Mouse (Mus musculus): ENCODE results near the gene Gm10272. TPM values are rescaled to one million over a fixed set of nuclear protein-coding genes. Genes with fewer than 3 reads are reported as not detected.
"Not testable (repeated sequence)": the region's sequence is repeated elsewhere in the genome, so short reads cannot be mapped to it uniquely, and the experiment has no call there.

Gm10272 gene
- polyA plus RNA-seq, 1 experiment from 2014 or later, result not detected

DNA sequence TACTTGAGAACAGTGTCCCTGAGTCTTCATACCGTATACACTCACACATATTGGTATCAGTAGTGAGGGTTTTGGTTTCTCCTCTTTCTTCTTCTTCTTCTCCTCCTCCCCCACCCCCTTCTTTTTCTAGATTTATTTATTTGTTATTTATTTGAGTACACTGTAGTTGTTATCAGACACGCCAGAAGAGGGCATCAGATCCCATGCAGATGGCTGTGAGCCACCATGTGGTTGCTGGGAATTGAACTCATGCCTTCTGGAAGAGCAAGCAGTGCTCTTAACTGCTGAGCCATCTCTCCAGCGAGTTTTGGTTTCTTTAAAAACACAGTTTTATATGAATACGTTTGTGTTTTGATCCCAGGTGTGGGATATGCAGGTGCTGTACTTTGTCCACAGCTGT lies 21.9 kb downstream of the Gm10272 start:
- 46% methylated on average over 4 of the region's 4 CpGs for WGBS (ENCODE audit: insufficient replicate concordance)
- no peak for ATAC-seq (ENCODE audit: insufficient read depth)
- Histone ChIP-seq H3K4me1 (replicated peaks) (no peaks in the 10 kb centered on the region), H3K9me3 (replicated peaks) (no peaks in the 10 kb centered on the region), H3K4me3 (replicated peaks) (no peak overlapping the region), H3K27me3 (no peaks in the 10 kb centered on the region), H3K9ac (no peak overlapping the region), H3K4me2 (no peak overlapping the region), H3K36me3 (replicated peaks) (no peaks in the 10 kb centered on the region), H3K27ac (replicated peaks) (no peak overlapping the region)

DNA sequence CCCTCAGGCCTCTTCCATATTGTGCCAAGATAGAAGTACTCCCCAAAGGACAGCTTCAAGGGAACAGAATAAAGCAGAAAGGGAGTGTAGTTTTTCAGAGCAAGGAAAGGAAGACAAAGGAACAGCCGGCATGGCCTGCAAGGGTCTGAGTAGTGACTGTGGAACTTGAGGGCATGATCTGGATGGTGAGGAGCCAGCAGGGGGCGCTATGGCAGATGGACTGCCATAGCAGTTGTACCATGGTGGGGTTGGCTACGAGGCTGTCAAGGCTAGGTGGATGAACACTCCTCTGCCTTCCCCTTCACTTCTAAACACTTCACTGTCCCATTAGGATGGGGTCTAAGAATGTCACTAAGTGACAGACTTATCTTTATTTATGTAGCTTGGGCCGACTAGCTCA lies 22.8 kb downstream of the Gm10272 start:
- H3K9me3 ChIP-seq (replicated peaks), result no peaks in the 10 kb centered on the region
- no peak overlapping the region for H3K4me3 ChIP-seq (replicated peaks)
- H3K27me3 ChIP-seq, result no peaks in the 10 kb centered on the region
- H3K9ac ChIP-seq, result no peak overlapping the region
- WGBS (ENCODE audit: insufficient replicate concordance), result 40% methylated on average over 4 of the region's 4 CpGs
- H3K27ac ChIP-seq (replicated peaks), result no peak overlapping the region
- ATAC-seq (ENCODE audit: insufficient read depth), result no peak
- H3K4me1 ChIP-seq (replicated peaks), result no peaks in the 10 kb centered on the region
- H3K36me3 ChIP-seq (replicated peaks), result no peaks in the 10 kb centered on the region
- no peak overlapping the region for H3K4me2 ChIP-seq

DNA sequence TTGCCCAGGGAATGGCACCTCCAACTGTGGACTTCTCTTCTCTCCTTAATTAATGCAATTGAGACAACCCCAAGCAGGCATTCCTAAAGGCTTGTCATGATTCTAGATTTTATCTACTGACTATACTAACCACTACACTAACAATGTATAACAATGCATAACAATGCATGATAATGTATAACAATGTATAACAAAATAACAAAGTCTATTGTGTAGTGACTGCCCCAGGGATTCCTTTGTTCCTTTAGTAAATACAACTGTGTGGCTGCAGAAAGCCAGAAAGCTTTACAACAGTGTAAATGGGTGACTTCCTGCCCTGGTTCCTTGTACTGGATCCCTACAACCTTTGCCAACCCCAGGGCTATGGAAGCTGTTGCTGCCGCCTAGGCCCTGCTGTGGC lies 29.5 kb downstream of the Gm10272 start:
- Histone ChIP-seq H3K9me3 (replicated peaks) (no peaks in the 10 kb centered on the region), H3K27ac (replicated peaks) (no peak overlapping the region), H3K4me2 (no peak overlapping the region), H3K4me1 (replicated peaks) (no peaks in the 10 kb centered on the region), H3K4me3 (replicated peaks) (no peak overlapping the region), H3K9ac (no peak overlapping the region), H3K27me3 (no peaks in the 10 kb centered on the region), H3K36me3 (replicated peaks) (no peaks in the 10 kb centered on the region)
- WGBS (ENCODE audit: insufficient replicate concordance), result 60% methylated on average over 1 of the region's 1 CpGs
- ATAC-seq (ENCODE audit: insufficient read depth), result no peak

DNA sequence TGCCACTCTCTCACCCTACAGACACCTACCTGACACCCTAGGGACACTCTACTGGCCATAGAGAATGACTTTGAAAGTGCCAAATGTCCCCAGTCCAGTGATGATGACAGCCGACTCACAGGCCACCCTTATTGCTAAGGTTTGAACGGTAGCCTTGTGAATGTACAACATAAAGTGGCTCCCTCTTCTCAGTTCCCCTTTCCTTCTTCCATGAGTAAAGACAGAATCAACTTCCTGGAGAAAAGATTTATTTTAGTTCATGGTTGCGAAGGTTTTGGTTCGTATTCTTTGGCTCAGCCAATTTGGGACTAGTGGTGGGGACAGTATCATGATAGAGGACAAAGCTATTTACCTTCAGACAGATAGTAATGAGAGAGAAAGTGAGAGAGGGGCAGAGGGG lies 32.5 kb downstream of the Gm10272 start:
- ATAC-seq (ENCODE audit: insufficient read depth), result no peak
- Histone ChIP-seq H3K36me3 (replicated peaks) (no peaks in the 10 kb centered on the region), H3K4me1 (replicated peaks) (no peaks in the 10 kb centered on the region), H3K27ac (replicated peaks) (no peak overlapping the region), H3K27me3 (no peaks in the 10 kb centered on the region), H3K4me2 (no peak overlapping the region), H3K9ac (no peak overlapping the region), H3K4me3 (replicated peaks) (no peak overlapping the region), H3K9me3 (replicated peaks) (no peaks in the 10 kb centered on the region)
- WGBS (ENCODE audit: insufficient replicate concordance), result 53% methylated on average over 4 of the region's 4 CpGs

DNA sequence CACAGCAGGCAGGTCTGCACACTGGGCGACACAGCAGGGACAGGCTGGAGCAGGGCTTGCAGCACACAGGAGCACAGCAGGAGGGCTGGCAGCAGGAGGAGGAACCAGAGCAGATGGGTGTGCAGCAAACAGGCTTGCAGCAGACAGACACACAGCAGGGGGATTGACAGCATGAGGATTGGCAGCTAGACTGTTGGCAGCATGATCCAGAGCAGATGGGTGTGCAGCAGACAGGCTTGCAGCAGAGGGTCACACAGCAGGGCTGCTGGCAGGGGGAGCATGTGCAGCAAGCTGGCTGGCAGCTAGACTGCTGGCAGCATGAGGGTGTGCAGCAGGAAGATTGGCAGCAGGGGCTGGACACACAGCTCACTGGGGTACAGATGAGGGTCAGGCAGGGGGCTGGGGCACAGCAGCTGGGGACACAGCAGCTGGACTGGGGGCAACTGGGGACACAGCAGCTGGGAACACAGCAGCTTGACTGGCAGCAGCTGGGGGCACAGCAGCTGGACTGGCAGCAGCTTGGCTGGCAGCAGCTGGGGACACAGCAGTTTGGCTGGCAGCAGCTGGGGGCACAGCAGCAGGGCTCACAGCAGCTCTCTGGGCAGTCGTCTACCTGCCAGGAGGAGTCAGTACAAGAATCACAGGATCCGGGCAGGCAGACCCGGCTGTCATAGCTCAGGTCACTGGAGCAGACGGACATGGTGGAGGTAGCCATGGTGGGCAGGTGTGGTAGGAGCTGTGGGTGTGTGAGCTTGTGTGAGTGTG lies 35.7 kb downstream of the Gm10272 start, which contains the start of gene Gm18596:
Gene Gm18596, minus strand, starts transcription at position 715 of the 765 bp plus-strand sequence.
- H3K27ac ChIP-seq (replicated peaks); H3K4me1 ChIP-seq (replicated peaks); H3K4me2 ChIP-seq; H3K9ac ChIP-seq; ATAC-seq (ENCODE audit: insufficient read depth); H3K36me3 ChIP-seq (replicated peaks); H3K9me3 ChIP-seq (replicated peaks); H3K27me3 ChIP-seq; H3K4me3 ChIP-seq (replicated peaks): not testable (repeated sequence)
- WGBS (ENCODE audit: insufficient replicate concordance), result 48% methylated on average over 5 of the region's 5 CpGs

DNA sequence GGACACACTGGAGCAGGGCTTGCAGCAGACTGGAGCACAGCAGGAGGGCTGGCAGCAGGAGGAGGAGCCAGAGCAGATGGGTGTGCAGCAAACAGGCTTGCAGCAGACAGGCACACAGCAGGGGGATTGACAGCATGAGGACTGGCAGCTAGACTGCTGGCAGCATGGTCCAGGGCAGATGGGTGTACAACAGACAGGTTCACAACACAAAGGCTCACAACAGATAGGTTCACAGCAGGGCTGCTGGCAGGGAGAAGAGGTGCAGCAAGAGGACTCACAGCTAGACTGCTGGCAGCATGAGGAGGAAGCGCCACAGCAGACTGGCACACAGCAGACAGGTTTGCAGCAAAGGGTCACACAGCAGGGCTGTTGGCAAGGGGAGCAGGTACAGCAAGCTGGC lies 44.3 kb downstream of the Gm10272 start:
- not testable (repeated sequence) for H3K4me2 ChIP-seq; H3K9ac ChIP-seq; ATAC-seq (ENCODE audit: insufficient read depth); H3K27ac ChIP-seq (replicated peaks); H3K4me3 ChIP-seq (replicated peaks); H3K4me1 ChIP-seq (replicated peaks); H3K9me3 ChIP-seq (replicated peaks); H3K36me3 ChIP-seq (replicated peaks); H3K27me3 ChIP-seq
- WGBS (ENCODE audit: insufficient replicate concordance), result 67% methylated on average over 1 of the region's 1 CpGs

DNA sequence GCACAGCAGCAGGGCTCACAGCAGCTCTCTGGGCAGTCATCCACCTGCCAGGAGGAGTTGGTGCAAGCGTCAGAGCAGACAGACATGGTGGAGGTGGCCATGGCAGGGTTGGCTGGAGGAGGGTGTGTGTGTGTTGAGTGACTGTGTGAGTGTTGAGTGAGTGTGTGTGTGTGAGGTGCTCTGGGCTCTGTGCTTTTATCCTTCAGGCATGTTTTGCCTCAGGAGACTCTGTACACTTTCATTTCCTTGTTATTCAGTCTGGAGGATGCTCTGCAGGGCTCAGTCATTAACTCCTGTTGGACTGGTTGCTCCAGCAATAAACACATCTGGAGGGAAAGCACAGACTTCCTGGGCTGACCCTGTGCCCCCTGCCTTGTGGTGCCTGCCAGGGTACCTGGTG lies 44.8 kb downstream of the Gm10272 start, which contains the start of gene Gm9736:
Gene Gm9736, minus strand, starts transcription at position 101 of the 400 bp plus-strand sequence.
- not testable (repeated sequence) for ATAC-seq (ENCODE audit: insufficient read depth); H3K4me1 ChIP-seq (replicated peaks); H3K9ac ChIP-seq; H3K4me3 ChIP-seq (replicated peaks); H3K27ac ChIP-seq (replicated peaks); H3K27me3 ChIP-seq; H3K36me3 ChIP-seq (replicated peaks); H3K4me2 ChIP-seq; H3K9me3 ChIP-seq (replicated peaks)
- WGBS (ENCODE audit: insufficient replicate concordance), result 55% methylated on average over 1 of the region's 1 CpGs

DNA sequence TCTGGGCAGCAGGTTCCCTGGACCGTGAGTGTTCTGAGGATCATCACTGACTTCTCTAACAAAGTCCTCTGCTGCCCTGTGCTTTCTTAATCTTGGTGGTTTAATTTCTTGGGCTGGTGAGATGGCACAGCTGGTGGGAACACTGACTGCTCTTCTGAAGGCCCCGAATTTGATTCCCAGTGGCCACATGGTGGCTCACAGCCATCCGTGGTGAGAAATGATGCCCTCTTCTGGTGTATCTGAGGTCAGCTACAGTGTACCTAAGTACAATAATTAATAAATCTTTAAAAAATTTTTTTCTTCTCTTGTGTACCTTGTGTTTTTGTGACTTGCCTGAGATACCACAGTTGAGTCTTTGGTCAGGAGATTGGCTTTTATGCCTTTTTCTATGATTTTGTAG lies 45.9 kb downstream of the Gm10272 start:
- H3K27ac ChIP-seq (replicated peaks); H3K27me3 ChIP-seq; ATAC-seq (ENCODE audit: insufficient read depth); H3K9me3 ChIP-seq (replicated peaks); H3K4me3 ChIP-seq (replicated peaks); H3K36me3 ChIP-seq (replicated peaks); H3K4me2 ChIP-seq; H3K4me1 ChIP-seq (replicated peaks); H3K9ac ChIP-seq: not testable (repeated sequence)
- 37% methylated on average over 3 of the region's 3 CpGs for WGBS (ENCODE audit: insufficient replicate concordance)

DNA sequence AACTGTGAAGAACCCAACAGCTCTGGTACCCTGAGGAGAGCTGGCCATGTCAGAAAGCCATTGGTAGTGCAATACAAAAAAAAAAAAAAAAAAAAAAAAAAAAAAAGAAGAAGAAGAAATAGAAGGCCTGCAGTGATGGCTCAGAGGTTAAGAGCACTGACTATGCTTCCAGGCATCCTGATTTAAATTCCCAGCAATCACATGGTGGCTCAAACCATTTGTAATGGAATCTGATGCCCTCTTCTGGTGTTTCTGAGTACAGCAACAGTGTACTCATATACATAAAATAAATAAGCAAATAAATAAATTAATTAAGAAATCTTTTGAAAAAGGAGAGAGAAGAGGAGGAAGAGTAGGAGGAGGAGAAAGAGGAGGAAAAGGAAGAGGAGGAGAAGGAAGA lies 47.0 kb downstream of the Gm10272 start:
- Histone ChIP-seq H3K4me1 (replicated peaks) (no peaks in the 10 kb centered on the region), H3K27me3 (no peaks in the 10 kb centered on the region), H3K27ac (replicated peaks) (no peak overlapping the region), H3K36me3 (replicated peaks) (no peaks in the 10 kb centered on the region), H3K9me3 (replicated peaks) (no peaks in the 10 kb centered on the region), H3K4me3 (replicated peaks) (no peak overlapping the region), H3K9ac (no peak overlapping the region), H3K4me2 (no peak overlapping the region)
- no peak for ATAC-seq (ENCODE audit: insufficient read depth)

Other genes starting within 250 kb of the Gm10272 start
- 14.9 and 16.0 TPM in 2 replicates for gene Fam207a, start 190.8 kb upstream of the Gm10272 start, polyA plus RNA-seq (2015; fragmentation: Nextera tagmentation; extraction: Ambion mirVana)
- gene Itgb2, start 176.4 kb upstream of the Gm10272 start, polyA plus RNA-seq (2015; fragmentation: Nextera tagmentation; extraction: Ambion mirVana), result 17.1 and 18.5 TPM in 2 replicates
- 79.6 and 89.2 TPM in 2 replicates for gene Pttg1ip, start 124.9 kb upstream of the Gm10272 start, polyA plus RNA-seq (2015; fragmentation: Nextera tagmentation; extraction: Ambion mirVana)
- 91.2 and 93.4 TPM in 2 replicates for gene Sumo3, start 100.5 kb upstream of the Gm10272 start, polyA plus RNA-seq (2015; fragmentation: Nextera tagmentation; extraction: Ambion mirVana)
- gene Gm49325, start 100.4 kb upstream of the Gm10272 start, polyA plus RNA-seq (2015; fragmentation: Nextera tagmentation; extraction: Ambion mirVana), result 0.82 TPM in 1 of 2 replicates, not detected in the other
- gene Ube2g2, start 84.4 kb upstream of the Gm10272 start, polyA plus RNA-seq (2015; fragmentation: Nextera tagmentation; extraction: Ambion mirVana), result 47.0 and 58.0 TPM in 2 replicates
- gene Tspear, start 20.1 kb upstream of the Gm10272 start, polyA plus RNA-seq (2015; fragmentation: Nextera tagmentation; extraction: Ambion mirVana), result 0.06 TPM in 1 of 2 replicates, not detected in the other
- gene Gm19402, start 15.9 kb upstream of the Gm10272 start, polyA plus RNA-seq (2015; fragmentation: Nextera tagmentation; extraction: Ambion mirVana), result not detected in 2 replicates
- gene Gm9508, start 9.4 kb upstream of the Gm10272 start, polyA plus RNA-seq (2015; fragmentation: Nextera tagmentation; extraction: Ambion mirVana), result not detected in 2 replicates
- not detected in 2 replicates for gene Gm10024, start 4.8 kb downstream of the Gm10272 start, polyA plus RNA-seq (2015; fragmentation: Nextera tagmentation; extraction: Ambion mirVana)
- gene Gm10142, start 9.2 kb downstream of the Gm10272 start, polyA plus RNA-seq (2015; fragmentation: Nextera tagmentation; extraction: Ambion mirVana), result not detected in 2 replicates
- gene Krtap12-1, start 14.0 kb downstream of the Gm10272 start, polyA plus RNA-seq (2015; fragmentation: Nextera tagmentation; extraction: Ambion mirVana), result not detected in 2 replicates
- gene Gm10100, start 19.9 kb downstream of the Gm10272 start, polyA plus RNA-seq (2015; fragmentation: Nextera tagmentation; extraction: Ambion mirVana), result not detected in 2 replicates
- gene Gm18596, start 36.0 kb downstream of the Gm10272 start, polyA plus RNA-seq (2015; fragmentation: Nextera tagmentation; extraction: Ambion mirVana), result not detected in 2 replicates
- gene Gm9736, start 44.7 kb downstream of the Gm10272 start, polyA plus RNA-seq (2015; fragmentation: Nextera tagmentation; extraction: Ambion mirVana), result not detected in 2 replicates
- not detected in 2 replicates for gene Gm3233, start 53.1 kb downstream of the Gm10272 start, polyA plus RNA-seq (2015; fragmentation: Nextera tagmentation; extraction: Ambion mirVana)
- gene Gm3238, start 64.7 kb downstream of the Gm10272 start, polyA plus RNA-seq (2015; fragmentation: Nextera tagmentation; extraction: Ambion mirVana), result not detected in 2 replicates
- gene Gm7138, start 70.3 kb downstream of the Gm10272 start, polyA plus RNA-seq (2015; fragmentation: Nextera tagmentation; extraction: Ambion mirVana), result not detected in 2 replicates
- gene Gm3250, start 75.9 kb downstream of the Gm10272 start, polyA plus RNA-seq (2015; fragmentation: Nextera tagmentation; extraction: Ambion mirVana), result not detected in 2 replicates
- not detected in 2 replicates for gene Gm7137, start 81.6 kb downstream of the Gm10272 start, polyA plus RNA-seq (2015; fragmentation: Nextera tagmentation; extraction: Ambion mirVana)
- gene Gm9639, start 88.5 kb downstream of the Gm10272 start, polyA plus RNA-seq (2015; fragmentation: Nextera tagmentation; extraction: Ambion mirVana), result not detected in 2 replicates
- gene Gm19668, start 92.5 kb downstream of the Gm10272 start, polyA plus RNA-seq (2015; fragmentation: Nextera tagmentation; extraction: Ambion mirVana), result not detected in 2 replicates
- gene Gm9507, start 105.2 kb downstream of the Gm10272 start, polyA plus RNA-seq (2015; fragmentation: Nextera tagmentation; extraction: Ambion mirVana), result not detected in 2 replicates
- gene Gm2696, start 108.1 kb downstream of the Gm10272 start, polyA plus RNA-seq (2015; fragmentation: Nextera tagmentation; extraction: Ambion mirVana), result not detected in 2 replicates
- not detected in 2 replicates for gene Krtap10-4, start 120.5 kb downstream of the Gm10272 start, polyA plus RNA-seq (2015; fragmentation: Nextera tagmentation; extraction: Ambion mirVana)
- gene Krtap10-10, start 129.3 kb downstream of the Gm10272 start, polyA plus RNA-seq (2015; fragmentation: Nextera tagmentation; extraction: Ambion mirVana), result not detected in 2 replicates
- gene Gm36176, start 140.2 kb downstream of the Gm10272 start, polyA plus RNA-seq (2015; fragmentation: Nextera tagmentation; extraction: Ambion mirVana), result not detected in 2 replicates
- gene Gm10318, start 146.2 kb downstream of the Gm10272 start, polyA plus RNA-seq (2015; fragmentation: Nextera tagmentation; extraction: Ambion mirVana), result not detected in 2 replicates
- not detected in 2 replicates for gene Gm3285, start 155.3 kb downstream of the Gm10272 start, polyA plus RNA-seq (2015; fragmentation: Nextera tagmentation; extraction: Ambion mirVana)
- gene Lrrc3, start 195.9 kb downstream of the Gm10272 start, polyA plus RNA-seq (2015; fragmentation: Nextera tagmentation; extraction: Ambion mirVana), result 13.7 and 16.3 TPM in 2 replicates

Measured in liver, embryonic 15.5 days (tissue).